Comparison of ENCODE assay signal across 8 mouse cellular contexts in the genomic region with DNA sequence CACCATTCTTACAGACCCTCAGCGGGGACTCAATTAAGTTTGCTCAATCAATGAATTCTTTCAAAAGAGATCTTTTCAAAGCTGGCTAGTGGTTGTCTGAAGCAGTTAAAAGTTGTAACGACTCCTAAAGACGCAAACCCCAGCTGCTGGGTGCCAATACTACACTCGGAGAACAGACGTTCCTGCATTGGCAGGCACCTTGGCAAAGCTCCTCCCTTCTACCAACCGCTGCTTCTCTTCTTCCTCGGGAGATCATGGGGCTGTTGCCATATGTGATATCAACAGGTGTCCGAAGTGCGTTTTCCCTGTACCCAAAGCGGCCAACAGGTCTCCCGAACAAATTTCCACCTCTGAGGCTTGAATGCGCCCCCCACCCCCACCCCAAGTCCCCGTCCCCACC. TPM values are rescaled to one million over a fixed set of nuclear protein-coding genes. Genes with fewer than 3 reads are reported as not detected.
DNase-seq lines count a peak whose midpoint lies in the region; ATAC-seq lines count a peak whose summit lies in the region.

No protein-coding gene starts in this region.

- H3K9me3 ChIP-seq in kidney, embryonic 14.5 days (ENCODE audit: control insufficient read depth, low read length): no peaks in the 10 kb centered on the region
- H3K9me3 ChIP-seq in hindbrain, embryonic 14.5 days (ENCODE audit: control insufficient read depth, low read length): no peaks in the 10 kb centered on the region
- H3K9me3 ChIP-seq in midbrain, embryonic 14.5 days (ENCODE audit: control insufficient read depth, low read length): no peaks in the 10 kb centered on the region

- DNase-seq in kidney, postnatal 36 days: no peak
- no peak for DNase-seq in hindbrain, embryonic 14.5 days (ENCODE audit: low spot score)
- no peak for DNase-seq in midbrain, embryonic 14.5 days
- DNase-seq in urinary bladder, postnatal 14 days (ENCODE audit: low spot score): no peak
- no peak for DNase-seq in spleen, adult 18-20 months
- no peak for DNase-seq in B cell, adult 2 months

- H3K36me3 ChIP-seq in kidney, embryonic 14.5 days (ENCODE audit: control insufficient read depth, insufficient read depth, low read length): no peaks in the 10 kb centered on the region
- H3K36me3 ChIP-seq in hindbrain, embryonic 14.5 days (replicated peaks; ENCODE audit: control insufficient read depth, insufficient read depth): no peaks in the 10 kb centered on the region
- H3K36me3 ChIP-seq in midbrain, embryonic 14.5 days (ENCODE audit: control insufficient read depth, insufficient read depth, low read length): no peaks in the 10 kb centered on the region

- WGBS in kidney, embryonic 14.5 days: 8% methylated on average over 13 of the region's 13 CpGs
- WGBS in hindbrain, embryonic 14.5 days: 12% methylated on average over 13 of the region's 13 CpGs
- WGBS in midbrain, embryonic 14.5 days: 17% methylated on average over 13 of the region's 13 CpGs

- H3K9ac ChIP-seq in kidney, embryonic 14.5 days (ENCODE audit: low read depth, low read length): peak overlapping the region; percentile 74
- H3K9ac ChIP-seq in hindbrain, embryonic 14.5 days: peak overlapping the region; percentile 56
- peak overlapping the region; percentile 52; the same call in 1 of the 2 replicates for H3K9ac ChIP-seq in midbrain, embryonic 14.5 days (replicated peaks; ENCODE audit: low read length)

- H3K4me2 ChIP-seq in kidney, embryonic 14.5 days (replicated peaks; ENCODE audit: low read depth, low read length): peak overlapping the region; percentile 93
- peak overlapping the region; percentile 94 for H3K4me2 ChIP-seq in hindbrain, embryonic 14.5 days (replicated peaks)
- peak overlapping the region; percentile 95 for H3K4me2 ChIP-seq in midbrain, embryonic 14.5 days (ENCODE audit: low read length)

- H3K27ac ChIP-seq in kidney, embryonic 14.5 days (ENCODE audit: low read depth, low read length): no peak overlapping the region
- H3K27ac ChIP-seq in hindbrain, embryonic 14.5 days: no peak overlapping the region
- no peak overlapping the region for H3K27ac ChIP-seq in midbrain, embryonic 14.5 days (replicated peaks; ENCODE audit: low read depth, low read length)

- ATAC-seq in kidney, embryonic 14.5 days (ENCODE audit: low FRiP score, low TSS enrichment): 0 out of 2 replicates have a peak, but pooled peaks have one; percentile 1
- ATAC-seq in common myeloid progenitor, adult 5-6 weeks (replicated peaks; ENCODE audit: low read depth, poor library complexity, severe bottlenecking): peak; percentile 40; the same call in 1 of the 2 replicates
- no peak for ATAC-seq in hindbrain, embryonic 14.5 days (ENCODE audit: low FRiP score)
- no peak for ATAC-seq in midbrain, embryonic 14.5 days (ENCODE audit: low FRiP score, low TSS enrichment)

- H3K27me3 ChIP-seq in kidney, embryonic 14.5 days (ENCODE audit: control insufficient read depth, insufficient read depth, low read length): peaks cover 24% of the 10 kb centered on the region
- peaks cover 33% of the 10 kb centered on the region for H3K27me3 ChIP-seq in hindbrain, embryonic 14.5 days (ENCODE audit: control insufficient read depth, insufficient read depth, low read length)
- peaks cover 28% of the 10 kb centered on the region for H3K27me3 ChIP-seq in midbrain, embryonic 14.5 days (ENCODE audit: control insufficient read depth, insufficient read depth, low read length)

- H3K4me3 ChIP-seq in kidney, embryonic 14.5 days (ENCODE audit: low read length): peak overlapping the region; percentile 50
- peak overlapping the region; percentile 44 for H3K4me3 ChIP-seq in hindbrain, embryonic 14.5 days (replicated peaks; ENCODE audit: low read length)
- peak overlapping the region; percentile 48 for H3K4me3 ChIP-seq in midbrain, embryonic 14.5 days (replicated peaks; ENCODE audit: low read depth, low read length)

- H3K4me1 ChIP-seq in kidney, embryonic 14.5 days (ENCODE audit: control insufficient read depth, insufficient read depth, low read length): 0 out of 2 replicates have a peak, but pooled peaks cover 6% of the 10 kb centered on the region
- peaks cover 13% of the 10 kb centered on the region for H3K4me1 ChIP-seq in hindbrain, embryonic 14.5 days (replicated peaks; ENCODE audit: control insufficient read depth, insufficient read depth, low read length)
- peaks cover 10% of the 10 kb centered on the region for H3K4me1 ChIP-seq in midbrain, embryonic 14.5 days (ENCODE audit: control insufficient read depth, insufficient read depth, low read length)

RNA-seq across cellular contexts. Expression of gene Spint2, which starts 0.9 kb away (rescaled TPM):
- 198 and 239 TPM in 2 replicates for polyA plus RNA-seq in kidney, embryonic 14.5 days (2014; fragmentation: Nextera tagmentation; extraction: Ambion mirVana)
- 25.3 and 28.6 TPM in 2 replicates for total RNA-seq in common myeloid progenitor, adult 5-6 weeks (2017)
- polyA plus RNA-seq in hindbrain, embryonic 14.5 days (2014; fragmentation: Nextera tagmentation; extraction: Ambion mirVana): 71.3 and 73.2 TPM in 2 replicates
- polyA plus RNA-seq in midbrain, embryonic 14.5 days (2014; fragmentation: Nextera tagmentation; extraction: Ambion mirVana): 52.3 and 66.3 TPM in 2 replicates

RNA-seq across cellular contexts. Expression of gene Ppp1r14a, which starts 8.3 kb away (rescaled TPM):
- 19.3 and 27.7 TPM in 2 replicates for polyA plus RNA-seq in kidney, embryonic 14.5 days (2014; fragmentation: Nextera tagmentation; extraction: Ambion mirVana)
- total RNA-seq in common myeloid progenitor, adult 5-6 weeks (2017): not detected in 2 replicates
- 2.2 and 3.6 TPM in 2 replicates for polyA plus RNA-seq in hindbrain, embryonic 14.5 days (2014; fragmentation: Nextera tagmentation; extraction: Ambion mirVana)
- 0.94 and 3.9 TPM in 2 replicates for polyA plus RNA-seq in midbrain, embryonic 14.5 days (2014; fragmentation: Nextera tagmentation; extraction: Ambion mirVana)

RNA-seq across cellular contexts. Expression of gene Dpf1, which starts 22.9 kb away (rescaled TPM):
- polyA plus RNA-seq in kidney, embryonic 14.5 days (2014; fragmentation: Nextera tagmentation; extraction: Ambion mirVana): 4.5 and 5.5 TPM in 2 replicates
- total RNA-seq in common myeloid progenitor, adult 5-6 weeks (2017): 3.2 TPM in 1 of 2 replicates, not detected in the other
- 160 and 161 TPM in 2 replicates for polyA plus RNA-seq in hindbrain, embryonic 14.5 days (2014; fragmentation: Nextera tagmentation; extraction: Ambion mirVana)
- 203 and 214 TPM in 2 replicates for polyA plus RNA-seq in midbrain, embryonic 14.5 days (2014; fragmentation: Nextera tagmentation; extraction: Ambion mirVana)

RNA-seq across cellular contexts. Expression of gene 2200002D01Rik, which starts 32.5 kb away (rescaled TPM):
- polyA plus RNA-seq in kidney, embryonic 14.5 days (2014; fragmentation: Nextera tagmentation; extraction: Ambion mirVana): 5.2 and 8.3 TPM in 2 replicates
- total RNA-seq in common myeloid progenitor, adult 5-6 weeks (2017): 1.8 and 12.1 TPM in 2 replicates
- polyA plus RNA-seq in hindbrain, embryonic 14.5 days (2014; fragmentation: Nextera tagmentation; extraction: Ambion mirVana): 0.61 and 0.67 TPM in 2 replicates
- polyA plus RNA-seq in midbrain, embryonic 14.5 days (2014; fragmentation: Nextera tagmentation; extraction: Ambion mirVana): 0.29 and 0.57 TPM in 2 replicates

RNA-seq across cellular contexts. Expression of gene Yif1b, which starts 42.7 kb away (rescaled TPM):
- polyA plus RNA-seq in kidney, embryonic 14.5 days (2014; fragmentation: Nextera tagmentation; extraction: Ambion mirVana): 120 and 132 TPM in 2 replicates
- 29.2 and 31.3 TPM in 2 replicates for total RNA-seq in common myeloid progenitor, adult 5-6 weeks (2017)
- 96.6 and 101 TPM in 2 replicates for polyA plus RNA-seq in hindbrain, embryonic 14.5 days (2014; fragmentation: Nextera tagmentation; extraction: Ambion mirVana)
- 86.6 and 107 TPM in 2 replicates for polyA plus RNA-seq in midbrain, embryonic 14.5 days (2014; fragmentation: Nextera tagmentation; extraction: Ambion mirVana)

Comparison
In these comparisons a context has a peak if more than half of its experiments do, and no peak if none do; other contexts are left out.
1. ATAC-seq: peak in kidney, embryonic 14.5 days (single experiment) and common myeloid progenitor, adult 5-6 weeks (single experiment); none in hindbrain, embryonic 14.5 days (single experiment) and midbrain, embryonic 14.5 days (single experiment).
2. RNA of gene Dpf1, which starts 22.9 kb away (polyA plus RNA-seq): 203 to 214 TPM in midbrain, embryonic 14.5 days and 160 to 161 TPM in hindbrain, embryonic 14.5 days; 4.5 to 5.5 TPM in kidney, embryonic 14.5 days; every median in the first group is over 10 times any median in the second.
3. Peak in every context shown above with its lines, with median percentiles within 50 percentile points of each other: H3K4me2 ChIP-seq, H3K4me3 ChIP-seq and H3K9ac ChIP-seq.